Mouse (Mus musculus) kidney, embryonic 14.5 days (tissue): ENCODE results near the gene Wdr19. TPM values are rescaled to one million over a fixed set of nuclear protein-coding genes. Genes with fewer than 3 reads are reported as not detected.
"Not testable (repeated sequence)": the region's sequence is repeated elsewhere in the genome, so short reads cannot be mapped to it uniquely, and the experiment has no call there.

Source experiments
- ATAC-seq: fragments of 200-750 bp; cut with Nextera tagmentation; 2 replicates; pipeline ENCODE4 v1.8.0; 2017; ENCODE audit warnings: moderate number of reproducible peaks, mild to moderate bottlenecking, moderate TSS enrichment, moderate library complexity; ENCODE audit not compliant: low FRiP score, low TSS enrichment
- H3K27ac ChIP-seq: fragments of 300-500 bp; sonication (generic); 2 replicates; pipeline ENCODE4 v1.5.1; 2014; ENCODE audit warnings: low read depth, mild to moderate bottlenecking, low read length, moderate library complexity, mixed read lengths
- H3K27me3 ChIP-seq: fragments of 300-500 bp; sonication (generic); 2 replicates; pipeline ENCODE4 v1.6.1; 2014; ENCODE audit warnings: mild to moderate bottlenecking, low read length; ENCODE audit not compliant: control insufficient read depth, insufficient read depth
- H3K36me3 ChIP-seq: fragments of 300-500 bp; sonication (generic); 2 replicates; pipeline ENCODE4 v1.6.1; 2014; ENCODE audit warnings: low read length, mixed read lengths; ENCODE audit not compliant: control insufficient read depth, insufficient read depth
- H3K4me1 ChIP-seq: fragments of 300-500 bp; sonication (generic); 2 replicates; pipeline ENCODE4 v1.6.1; 2014; ENCODE audit warnings: low read length, mixed read lengths; ENCODE audit not compliant: control insufficient read depth, insufficient read depth
- H3K4me2 ChIP-seq: fragments of 300-500 bp; sonication (generic); replicated peaks from 2 replicates; pipeline ENCODE4 v1.6.1; 2014; ENCODE audit warnings: low read depth, mild to moderate bottlenecking, low read length
- H3K4me3 ChIP-seq: fragments of 300-500 bp; sonication (generic); 2 replicates; pipeline ENCODE4 v1.5.1; 2014; ENCODE audit warnings: mild to moderate bottlenecking, low read length
- H3K9ac ChIP-seq: fragments of 300-500 bp; sonication (generic); 2 replicates; pipeline ENCODE4 v1.6.1; 2014; ENCODE audit warnings: low read depth, mild to moderate bottlenecking, low read length, moderate library complexity
- H3K9me3 ChIP-seq: fragments of 300-500 bp; sonication (generic); 2 replicates; pipeline ENCODE4 v1.6.1; 2016; ENCODE audit warnings: low read length; ENCODE audit not compliant: control insufficient read depth
- WGBS: fragments of 180-500 bp; shearing (Covaris S2); extraction: QIAGEN DNeasy Blood & Tissue Kit; methylation state at CpG from one replicate; pipeline ENCODE4 v1.1.7; 2014; 5-methylcytosine and 5-hydroxymethylcytosine counted together
- polyA plus RNA-seq: library from polyadenylated mRNA; unstranded; fragments of >200 nt; fragmentation: Nextera tagmentation; extraction: Ambion mirVana; gene quantifications from 2 replicates; pipeline ENCODE4 v1.2.1, GENCODE M21; 2014

Wdr19 gene
- polyA plus RNA-seq, 1 experiment from 2014 or later, result 15.8 TPM

GRCm38 (mm10) chr5:65284171-65284570 lies 84.7 kb downstream of the Wdr19 start:
- no peak overlapping the region for H3K27ac ChIP-seq
- H3K4me3 ChIP-seq, result no peak overlapping the region
- WGBS, result 95% methylated on average over 3 of the region's 3 CpGs
- no peaks in the 10 kb centered on the region for H3K27me3 ChIP-seq
- no peaks in the 10 kb centered on the region for H3K4me1 ChIP-seq
- no peaks in the 10 kb centered on the region for H3K9me3 ChIP-seq
- H3K4me2 ChIP-seq, result no peak overlapping the region
- peaks cover 56% of the 10 kb centered on the region for H3K36me3 ChIP-seq
- no peak for ATAC-seq
- H3K9ac ChIP-seq, result no peak overlapping the region

GRCm38 (mm10) chr5:65287751-65288701 lies 88.5 kb downstream of the Wdr19 start:
- Histone ChIP-seq H3K27me3 (no peaks in the 10 kb centered on the region), H3K4me1 (no peaks in the 10 kb centered on the region), H3K4me2 (no peak overlapping the region), H3K27ac (no peak overlapping the region), H3K4me3 (no peak overlapping the region), H3K9ac (no peak overlapping the region), H3K36me3 (peaks cover 64% of the 10 kb centered on the region), H3K9me3 (no peaks in the 10 kb centered on the region)
- 89% methylated on average over 24 of the region's 24 CpGs for WGBS
- ATAC-seq, result no peak

- not testable (repeated sequence) for H3K4me1 ChIP-seq, H3K27me3 ChIP-seq, H3K9me3 ChIP-seq, H3K9ac ChIP-seq, H3K4me3 ChIP-seq, H3K27ac ChIP-seq, ATAC-seq, H3K4me2 ChIP-seq
- WGBS, result 86% methylated on average over 8 of the region's 8 CpGs
- peaks cover 69% of the 10 kb centered on the region for H3K36me3 ChIP-seq
Measured at GRCm38 (mm10) chr5:65289009-65289408, 89.5 kb downstream of the Wdr19 start.

- H3K4me1 ChIP-seq, result no peaks in the 10 kb centered on the region
- peaks cover 74% of the 10 kb centered on the region for H3K36me3 ChIP-seq
- no peak overlapping the region for H3K27ac ChIP-seq
- H3K4me3 ChIP-seq, result no peak overlapping the region
- H3K9ac ChIP-seq, result no peak overlapping the region
- no peaks in the 10 kb centered on the region for H3K27me3 ChIP-seq
- H3K9me3 ChIP-seq, result no peaks in the 10 kb centered on the region
- 93% methylated on average over 6 of the region's 6 CpGs for WGBS
- no peak overlapping the region for H3K4me2 ChIP-seq
- ATAC-seq, result no peak
Measured at GRCm38 (mm10) chr5:65293627-65294026, 94.1 kb downstream of the Wdr19 start.

GRCm38 (mm10) chr5:65294270-65294669 lies 94.8 kb downstream of the Wdr19 start:
- Histone ChIP-seq H3K36me3 (peaks cover 74% of the 10 kb centered on the region), H3K9ac (no peak overlapping the region), H3K27me3 (no peaks in the 10 kb centered on the region), H3K9me3 (no peaks in the 10 kb centered on the region), H3K4me1 (no peaks in the 10 kb centered on the region), H3K4me3 (no peak overlapping the region), H3K27ac (no peak overlapping the region), H3K4me2 (no peak overlapping the region)
- ATAC-seq, result no peak
- 52% methylated on average over 2 of the region's 2 CpGs for WGBS

GRCm38 (mm10) chr5:65298167-65298950 lies 98.9 kb downstream of the Wdr19 start:
- Histone ChIP-seq H3K9me3 (no peaks in the 10 kb centered on the region), H3K36me3 (peaks cover 68% of the 10 kb centered on the region), H3K9ac (no peak overlapping the region), H3K27me3 (no peaks in the 10 kb centered on the region), H3K4me2 (no peak overlapping the region), H3K27ac (no peak overlapping the region), H3K4me3 (no peak overlapping the region), H3K4me1 (no peaks in the 10 kb centered on the region)
- no peak for ATAC-seq
- WGBS, result 87% methylated on average over 7 of the region's 7 CpGs

GRCm38 (mm10) chr5:65299623-65300022 lies 100.1 kb downstream of the Wdr19 start:
- not testable (repeated sequence) for H3K4me3 ChIP-seq, ATAC-seq, H3K4me1 ChIP-seq, H3K9ac ChIP-seq, H3K27ac ChIP-seq, H3K9me3 ChIP-seq, H3K27me3 ChIP-seq, H3K4me2 ChIP-seq
- WGBS, result 96% methylated on average over 1 of the region's 1 CpGs
- peaks cover 64% of the 10 kb centered on the region for H3K36me3 ChIP-seq

GRCm38 (mm10) chr5:65300121-65300520 lies 100.6 kb downstream of the Wdr19 start:
- 89% methylated on average over 9 of the region's 9 CpGs for WGBS
- H3K36me3 ChIP-seq, result peaks cover 61% of the 10 kb centered on the region
- H3K27ac ChIP-seq, result no peak overlapping the region
- no peaks in the 10 kb centered on the region for H3K9me3 ChIP-seq
- H3K4me2 ChIP-seq, result no peak overlapping the region
- H3K4me3 ChIP-seq, result no peak overlapping the region
- no peaks in the 10 kb centered on the region for H3K27me3 ChIP-seq
- no peak for ATAC-seq
- no peaks in the 10 kb centered on the region for H3K4me1 ChIP-seq
- H3K9ac ChIP-seq, result no peak overlapping the region

- no peaks in the 10 kb centered on the region for H3K27me3 ChIP-seq
- no peak overlapping the region for H3K4me3 ChIP-seq
- H3K4me2 ChIP-seq, result no peak overlapping the region
- WGBS, result 84% methylated on average over 9 of the region's 9 CpGs
- H3K9me3 ChIP-seq, result no peaks in the 10 kb centered on the region
- no peaks in the 10 kb centered on the region for H3K4me1 ChIP-seq
- H3K36me3 ChIP-seq, result peaks cover 54% of the 10 kb centered on the region
- ATAC-seq, result no peak
- H3K27ac ChIP-seq, result no peak overlapping the region
- no peak overlapping the region for H3K9ac ChIP-seq
Measured at GRCm38 (mm10) chr5:65305516-65305915, 106.0 kb downstream of the Wdr19 start.
